Mouse (Mus musculus): Measurements from ENCODE around the gene Hspg2. TPM values are rescaled to one million over a fixed set of nuclear protein-coding genes. Genes with fewer than 3 reads are reported as not detected.

The Hspg2 gene
- total RNA-seq, 2 experiments from 2014 or later = 6.2 to 6.4 TPM

- no peak for DNase-seq (ENCODE audit: low spot score in 2 of 2)
- intact Hi-C loops (cut with DNase I) = loop anchor here (5.0 kb wide), 2 partner anchors 152 to 237 kb away; partner anchors contain the start of gene Cdc42
Observed at GRCm38 (mm10) chr4:137594496-137595270, 126.1 kb downstream of the Hspg2 start.

GRCm38 (mm10) chr4:137597098-137597630 lies 128.6 kb downstream of the Hspg2 start:
- intact Hi-C loops (cut with DNase I) = no loop called here
- DNase-seq (ENCODE audit: low spot score in 2 of 2) = no peak

GRCm38 (mm10) chr4:137598577-137598976 lies 130.0 kb downstream of the Hspg2 start:
- intact Hi-C loops (cut with DNase I) = no loop called here
- no peak for DNase-seq (ENCODE audit: low spot score in 2 of 2)

- intact Hi-C loops (cut with DNase I) = no loop called here
- no peak for DNase-seq (ENCODE audit: low spot score in 2 of 2)
Observed at GRCm38 (mm10) chr4:137603449-137604171, 135.0 kb downstream of the Hspg2 start.

GRCm38 (mm10) chr4:137607023-137607422 lies 138.5 kb downstream of the Hspg2 start:
- no peak for DNase-seq (ENCODE audit: low spot score in 2 of 2)
- intact Hi-C loops (cut with DNase I) = no loop called here

- intact Hi-C loops (cut with DNase I) = no loop called here
- no peak for DNase-seq (ENCODE audit: low spot score in 2 of 2)
Observed at GRCm38 (mm10) chr4:137609281-137609680, 140.7 kb downstream of the Hspg2 start.

- no peak for DNase-seq (ENCODE audit: low spot score in 2 of 2)
- intact Hi-C loops (cut with DNase I) = no loop called here
Observed at GRCm38 (mm10) chr4:137609702-137610101, 141.1 kb downstream of the Hspg2 start.

GRCm38 (mm10) chr4:137610256-137610655 lies 141.7 kb downstream of the Hspg2 start:
- intact Hi-C loops (cut with DNase I) = no loop called here
- no peak for DNase-seq (ENCODE audit: low spot score in 2 of 2)

Small RNA genes lying within 50 kb of the gene (microRNA-seq; reads per million reads assigned to microRNA genes)
- gene Mir7018 = 0 reads per million in 2 experiments

Other genes with a start within 250 kb of the Hspg2 start
- gene Wnt4, start 191.3 kb upstream of the Hspg2 start, total RNA-seq (2021) = 10 to 100 TPM; 12.3 to 15.3 TPM
- gene Cdc42, start 111.0 kb upstream of the Hspg2 start, total RNA-seq (2021) = 100 to 1,000 TPM; 352 to 369 TPM
- not detected for gene Cela3a, start 59.0 kb upstream of the Hspg2 start, total RNA-seq (2021)
- gene Cela3b, start 38.2 kb upstream of the Hspg2 start, total RNA-seq (2021) = not detected
- not detected for gene 1700013G24Rik, start 15.5 kb upstream of the Hspg2 start, total RNA-seq (2021)
- gene Ldlrad2, start 105.8 kb downstream of the Hspg2 start, total RNA-seq (2021) = not detected
- 100 to 1,000 TPM; 108 to 121 TPM for gene Usp48, start 125.0 kb downstream of the Hspg2 start, total RNA-seq (2021)
- gene Rap1gap, start 196.0 kb downstream of the Hspg2 start, total RNA-seq (2021) = 100 to 1,000 TPM; 263 to 318 TPM

Data from left cerebral cortex, postnatal 25 days (tissue).